Mouse (Mus musculus): Measurements from ENCODE around the gene Abca16.

DNA sequence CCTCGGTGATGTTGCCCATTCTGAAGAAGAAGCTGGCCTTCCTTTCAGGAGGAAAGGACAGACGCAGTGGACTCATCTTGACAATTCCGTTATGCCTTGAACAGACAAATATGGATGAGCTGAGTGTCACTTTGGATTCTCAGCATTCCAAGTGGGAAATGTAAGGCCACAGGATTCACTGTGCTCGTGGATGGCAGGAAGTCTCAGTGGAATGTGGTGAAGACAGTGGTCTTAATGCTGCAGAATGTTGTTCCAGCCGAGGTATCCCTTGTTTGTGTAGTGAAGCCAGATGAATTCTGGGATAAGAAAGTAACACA lies 95.2 kb downstream of the Abca16 start:
- TF ChIP-seq CTCF (IDR thresholded peaks at IDR 0.05; ENCODE audit: borderline replicate concordance, insufficient read depth, low read length) (no peak), POLR2A (IDR thresholded peaks at IDR 0.05; ENCODE audit: low read depth, low read length) (no peak)
